Mouse (Mus musculus) liver, embryonic 14.5 days (tissue): ENCODE data around the gene Ndufaf8.

ENCODE experiments used
- CTCF ChIP-seq: IDR thresholded peaks from 2 replicates; pipeline ENCODE4 v1.5.1; 2016; ENCODE audit warnings: antibody characterized with exemption, low read depth, control low read depth
- EP300 ChIP-seq: IDR thresholded peaks from 2 replicates; pipeline ENCODE4 v1.6.1; 2016; ENCODE audit warnings: antibody characterized with exemption, low read depth

DNA sequence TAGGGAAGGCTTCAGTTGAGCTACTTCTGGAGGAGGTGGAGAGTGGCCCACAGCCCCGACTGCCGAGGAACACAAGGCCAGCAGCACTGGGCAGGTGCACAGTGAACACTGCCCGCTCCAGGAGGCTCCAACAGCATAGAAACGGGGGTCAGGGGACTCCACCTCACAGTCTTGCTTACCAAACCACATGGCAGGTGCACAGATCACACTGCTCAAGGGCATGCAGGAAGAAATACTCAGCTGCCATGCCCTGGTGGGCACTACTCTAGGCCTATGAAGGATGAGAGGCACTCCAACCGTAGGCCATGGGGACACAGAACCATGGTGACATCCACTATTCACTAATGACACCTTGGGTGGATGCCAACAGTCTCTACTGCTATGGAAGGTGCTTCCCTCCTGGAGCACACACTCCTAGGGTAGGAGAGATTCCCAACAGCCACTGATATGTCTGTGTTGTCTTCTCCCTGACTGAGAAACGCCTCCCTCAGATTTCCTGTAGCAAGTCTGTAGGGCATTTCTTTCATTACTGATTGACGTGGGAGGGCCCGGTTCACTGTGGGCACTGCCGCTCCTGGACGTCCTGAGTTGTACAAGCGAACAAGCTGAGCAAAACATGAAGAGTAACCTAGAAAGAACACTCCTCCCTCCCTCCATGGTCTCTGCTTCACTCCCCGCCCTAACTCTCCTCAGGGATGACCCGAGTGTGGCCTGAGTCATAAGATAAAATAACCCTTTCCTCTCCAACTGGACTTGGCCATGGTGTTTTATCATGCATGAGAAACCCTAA is 45.2 kb downstream of the Ndufaf8 start:
- TF ChIP-seq CTCF = no peak
- TF ChIP-seq EP300 = no peak
